Mouse (Mus musculus) splenic B cell, adult 2 months (primary cell): ENCODE measurements around the gene Rnf151.

Experiments used
- DNase-seq: peaks from one replicate; pipeline ENCODE4 v3.0.0-alpha.2; 2011; ENCODE audit warnings: low read depth, low spot score
- H3K27me3 ChIP-seq: 2 replicates; pipeline ENCODE4 v1.6.1; 2012; ENCODE audit warnings: mild to moderate bottlenecking, low read length, moderate library complexity, mixed read lengths; ENCODE audit not compliant: control insufficient read depth, poor library complexity, insufficient read depth, severe bottlenecking
- H3K36me3 ChIP-seq: 2 replicates; pipeline ENCODE4 v1.6.1; 2012; ENCODE audit warnings: mild to moderate bottlenecking, low read length, moderate library complexity, mixed read lengths; ENCODE audit not compliant: control insufficient read depth, poor library complexity, insufficient read depth, severe bottlenecking

Rnf151 gene

DNA sequence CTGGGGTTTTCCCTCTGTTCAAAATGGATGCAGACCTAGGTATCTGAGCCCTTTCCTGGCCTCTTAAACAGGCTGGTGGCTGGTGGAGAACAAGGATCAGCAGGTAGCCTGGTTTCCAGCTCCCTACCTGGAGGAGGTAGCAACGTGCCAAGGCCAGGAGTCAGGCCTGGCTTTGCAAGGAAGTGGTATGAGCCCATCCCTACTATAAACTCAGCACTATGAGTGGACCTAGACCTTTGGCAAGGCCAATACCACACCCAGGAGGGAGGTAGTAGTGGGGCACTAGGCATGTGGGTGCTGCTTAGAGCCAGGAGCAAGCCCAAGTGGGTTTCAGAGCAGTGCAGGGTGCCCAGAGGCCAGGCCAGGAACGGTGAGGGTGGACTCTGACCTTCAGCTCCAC is 18.4 kb downstream of the Rnf151 start:
- Histone ChIP-seq H3K27me3 (no peaks in the 10 kb centered on the region), H3K36me3 (peaks cover 2% of the 10 kb centered on the region)
- no peak for DNase-seq

DNA sequence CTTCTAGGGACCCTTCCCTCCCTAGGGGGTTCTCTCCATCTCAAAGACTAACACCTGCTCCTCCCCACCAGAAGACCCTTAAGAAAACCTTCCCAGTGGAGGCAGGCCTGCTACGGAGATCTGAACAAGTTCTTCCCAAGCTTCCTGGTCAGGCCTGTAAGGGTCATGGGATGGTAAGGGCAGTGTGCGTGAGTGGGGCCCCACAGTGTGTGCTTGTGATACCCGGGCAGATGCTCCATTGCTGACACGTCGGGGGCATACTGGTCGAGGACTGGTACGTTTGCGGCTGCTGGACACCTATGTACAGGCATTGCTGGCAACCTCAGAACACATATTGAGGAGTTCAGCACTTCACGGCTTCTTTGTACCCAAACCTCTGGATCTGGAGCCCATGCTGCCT is 19.1 kb downstream of the Rnf151 start:
- peaks cover 2% of the 10 kb centered on the region for H3K36me3 ChIP-seq
- no peaks in the 10 kb centered on the region for H3K27me3 ChIP-seq
- no peak for DNase-seq

DNA sequence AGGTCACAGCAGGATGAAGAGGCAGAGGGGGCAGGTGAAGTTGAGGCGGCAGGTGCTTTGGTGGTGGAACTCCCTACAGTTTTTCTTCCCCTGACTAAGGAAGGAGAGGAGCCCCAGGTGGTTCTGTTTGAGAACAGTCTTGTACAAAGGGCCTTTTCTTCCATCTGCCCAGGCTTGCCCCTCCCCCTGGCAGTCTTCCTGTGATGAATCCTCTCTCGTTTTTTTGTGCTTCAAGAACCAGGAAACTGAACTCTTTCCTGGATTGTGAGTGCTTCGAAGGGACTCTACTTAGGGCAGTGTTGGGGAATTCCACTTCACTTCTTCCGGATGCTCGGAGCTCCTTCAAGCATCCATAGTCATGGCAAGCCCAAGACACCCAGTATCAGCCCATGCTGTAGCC is 19.9 kb downstream of the Rnf151 start:
- DNase-seq, result no peak
- Histone ChIP-seq H3K27me3 (no peaks in the 10 kb centered on the region), H3K36me3 (peaks cover 2% of the 10 kb centered on the region)

DNA sequence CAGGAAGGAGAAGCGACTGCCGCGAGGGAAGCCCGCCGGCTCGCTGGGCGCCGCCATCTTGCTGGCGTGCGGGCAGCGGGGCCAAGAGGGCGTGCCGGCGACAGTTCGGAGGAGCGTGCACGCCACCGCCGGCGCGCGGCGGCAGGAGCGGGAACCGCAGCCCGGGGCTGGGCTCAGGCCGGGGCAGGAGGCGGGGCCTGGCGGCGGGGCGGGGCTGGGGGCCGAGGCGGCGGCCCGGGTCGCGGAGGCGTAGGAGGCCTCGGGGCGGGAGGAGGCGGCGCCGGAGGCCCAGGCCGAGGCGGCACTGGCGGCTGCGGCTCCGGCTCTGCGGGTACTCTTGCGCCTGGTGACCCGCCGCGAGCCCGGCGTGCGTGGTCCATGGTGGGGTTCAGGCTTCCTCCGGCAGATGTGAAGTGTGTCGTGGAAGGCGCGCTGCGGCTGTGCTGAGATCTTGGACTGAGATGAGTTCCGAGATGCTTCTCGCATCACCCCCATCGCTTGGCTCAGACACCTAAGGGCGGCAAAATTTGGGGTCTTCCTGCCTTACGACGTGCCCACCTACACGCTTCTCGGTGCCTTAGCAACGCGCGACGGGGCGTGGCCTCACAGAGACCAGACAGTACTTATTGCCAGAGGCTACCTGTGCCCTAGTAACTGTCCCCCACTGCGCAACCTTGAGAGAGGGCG is 21.7 kb downstream of the Rnf151 start, which contains the start of the genes Gfer and Noxo1:
TSS of gene Gfer (minus strand) at position 146 of the 687 bp plus-strand sequence.
TSS of gene Noxo1 (plus strand) at position 224 of the 687 bp plus-strand sequence.
- H3K27me3 ChIP-seq, result no peaks in the 10 kb centered on the region
- H3K36me3 ChIP-seq, result no peaks in the 10 kb centered on the region
- DNase-seq, result peak; percentile 87

DNA sequence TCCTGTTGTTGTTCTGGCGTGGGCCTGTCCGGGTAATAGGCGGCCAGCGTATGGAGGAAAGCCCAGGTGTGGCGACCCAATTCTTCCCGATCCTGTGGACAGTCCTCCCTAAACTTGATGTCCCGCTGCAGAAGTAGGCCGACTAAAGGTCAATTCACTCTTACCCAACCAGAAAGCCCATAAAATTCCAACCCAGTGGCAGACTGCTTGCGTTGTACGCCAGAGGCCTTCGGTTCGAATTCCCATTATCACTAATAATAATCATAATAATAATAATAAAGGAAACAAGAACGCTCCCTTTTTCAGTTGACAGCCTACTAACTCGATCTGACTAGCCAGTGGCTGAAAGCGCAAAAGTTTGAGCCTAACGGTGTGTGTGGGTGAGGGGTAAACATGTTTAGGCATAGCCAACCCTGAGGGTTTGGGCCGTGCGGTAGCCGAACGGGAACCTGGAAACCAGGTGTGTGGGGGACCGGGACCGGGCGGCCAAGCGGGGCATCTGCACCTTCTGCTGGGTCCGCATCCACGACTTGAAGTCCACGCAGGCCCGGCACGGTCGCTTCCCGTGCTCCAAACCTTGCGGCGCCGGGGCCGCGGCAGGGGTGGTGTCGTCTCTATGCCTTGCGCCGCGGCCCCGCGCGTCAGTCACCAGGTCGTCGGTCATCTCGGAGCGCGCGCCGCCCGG is 22.4 kb downstream of the Rnf151 start:
- DNase-seq, result no peak
- H3K27me3 ChIP-seq, result no peaks in the 10 kb centered on the region
- no peaks in the 10 kb centered on the region for H3K36me3 ChIP-seq

DNA sequence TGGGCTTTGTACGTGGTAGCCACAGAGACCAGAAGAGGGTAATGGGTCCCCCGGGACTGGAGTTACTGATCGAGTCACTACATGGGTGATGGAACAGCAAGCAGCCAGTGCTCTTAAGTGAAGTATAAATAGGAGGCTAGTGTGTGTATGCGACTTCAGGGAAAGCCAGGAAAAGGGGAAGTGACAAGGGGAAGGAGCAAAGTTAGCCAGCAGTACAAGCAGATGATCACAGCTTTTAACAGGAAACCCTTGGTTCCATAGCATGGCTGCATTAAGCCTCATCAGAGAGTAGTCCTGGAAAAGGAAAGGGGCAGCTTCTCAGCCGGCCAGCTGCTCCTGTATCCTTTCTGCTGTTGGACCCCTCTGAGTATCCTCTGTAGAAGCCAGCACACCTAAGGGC is 25.5 kb downstream of the Rnf151 start:
- no peaks in the 10 kb centered on the region; the same call in 1 of the 2 replicates for H3K36me3 ChIP-seq
- no peaks in the 10 kb centered on the region; the same call in 1 of the 2 replicates for H3K27me3 ChIP-seq
- no peak for DNase-seq

DNA sequence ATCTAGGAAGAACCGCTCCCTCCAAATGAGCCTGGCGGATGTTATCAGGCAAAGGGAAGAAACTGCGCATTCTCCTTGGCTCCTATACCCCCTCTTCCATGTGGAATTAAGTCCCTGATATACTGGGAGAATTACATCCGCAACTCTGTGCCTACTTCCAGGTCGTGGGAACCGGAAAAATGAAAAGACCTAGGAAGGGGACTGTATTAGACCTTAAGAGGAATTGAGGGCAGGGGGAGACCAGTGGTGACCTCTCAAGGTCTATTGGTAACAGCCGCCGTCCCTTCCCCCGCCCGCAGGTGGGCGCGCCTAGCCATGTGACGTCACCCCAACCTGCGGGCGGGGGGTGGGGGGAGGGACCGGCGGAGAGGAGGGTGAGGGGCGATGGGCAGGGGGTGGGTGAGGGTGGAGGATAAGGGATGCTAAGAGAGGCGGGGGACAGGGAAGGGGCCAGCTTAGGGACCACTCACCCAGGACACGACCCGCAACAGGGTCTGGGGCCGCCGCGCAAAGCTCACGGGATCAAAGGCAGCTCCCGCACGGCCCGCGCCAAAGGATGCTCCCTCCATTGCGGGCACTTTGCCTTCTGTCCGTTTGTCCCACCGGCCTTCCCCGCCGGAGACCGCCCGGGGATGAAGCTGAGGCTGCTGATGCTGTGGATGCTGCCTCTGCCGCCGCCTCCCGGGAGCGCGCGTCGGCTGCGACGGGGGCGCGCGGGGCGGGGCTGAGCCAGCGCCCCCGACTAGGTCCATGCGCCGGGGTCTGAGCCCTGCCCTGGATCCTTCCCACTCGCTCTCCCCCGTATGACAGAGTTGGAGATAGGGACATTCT is 28.4 kb downstream of the Rnf151 start, which contains the start of gene Syngr3:
TSS of gene Syngr3 (minus strand) at position 705 of the 831 bp plus-strand sequence.
- Histone ChIP-seq H3K36me3 (no peaks in the 10 kb centered on the region; the same call in 1 of the 2 replicates), H3K27me3 (no peaks in the 10 kb centered on the region; the same call in 1 of the 2 replicates)
- DNase-seq, result no peak

DNA sequence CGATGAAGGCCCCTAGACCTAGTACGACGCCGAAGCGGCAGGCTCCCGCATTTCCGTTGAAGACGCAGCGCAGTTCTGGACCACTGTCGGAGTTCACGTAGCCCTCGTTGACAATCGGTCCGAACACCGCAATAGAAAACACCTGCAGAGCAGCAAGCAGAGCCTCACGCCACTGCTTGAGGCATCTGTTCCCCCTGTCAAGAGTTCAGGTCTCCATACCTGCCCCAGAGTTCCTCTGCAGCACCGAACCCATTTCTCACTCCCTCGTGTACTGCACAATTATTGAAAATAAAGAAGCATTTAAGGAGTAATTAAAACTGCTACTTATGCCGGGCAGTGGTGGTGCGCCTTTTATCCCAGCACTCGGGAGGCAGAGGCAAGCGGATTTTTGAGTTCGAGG is 30.3 kb downstream of the Rnf151 start:
- no peak for DNase-seq
- no peaks in the 10 kb centered on the region; the same call in 1 of the 2 replicates for H3K27me3 ChIP-seq
- no peaks in the 10 kb centered on the region; the same call in 1 of the 2 replicates for H3K36me3 ChIP-seq

DNA sequence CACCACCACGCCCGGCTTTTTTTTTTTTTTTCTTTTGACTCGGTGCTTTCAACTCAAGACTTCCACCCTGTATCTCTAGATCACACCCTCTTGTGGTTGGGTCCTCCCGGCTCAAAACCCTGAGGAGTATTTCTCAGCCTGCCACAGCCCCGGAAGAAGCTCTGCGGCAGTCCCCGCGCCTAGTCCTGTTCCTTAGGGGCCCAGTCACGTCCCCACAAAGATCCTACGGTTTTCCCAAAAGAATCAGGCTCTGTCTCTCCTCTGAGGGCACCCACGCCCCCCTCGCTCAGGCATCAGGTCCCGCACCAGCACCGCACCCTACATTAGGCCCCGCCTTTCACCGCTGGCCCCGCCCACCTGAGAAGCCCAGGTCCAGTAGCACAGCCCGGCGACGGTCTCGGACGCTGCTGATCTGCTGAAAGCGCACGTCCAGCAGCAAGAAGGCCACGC is 30.7 kb downstream of the Rnf151 start:
- H3K36me3 ChIP-seq, result no peaks in the 10 kb centered on the region; the same call in 1 of the 2 replicates
- DNase-seq, result peak; percentile 68

DNA sequence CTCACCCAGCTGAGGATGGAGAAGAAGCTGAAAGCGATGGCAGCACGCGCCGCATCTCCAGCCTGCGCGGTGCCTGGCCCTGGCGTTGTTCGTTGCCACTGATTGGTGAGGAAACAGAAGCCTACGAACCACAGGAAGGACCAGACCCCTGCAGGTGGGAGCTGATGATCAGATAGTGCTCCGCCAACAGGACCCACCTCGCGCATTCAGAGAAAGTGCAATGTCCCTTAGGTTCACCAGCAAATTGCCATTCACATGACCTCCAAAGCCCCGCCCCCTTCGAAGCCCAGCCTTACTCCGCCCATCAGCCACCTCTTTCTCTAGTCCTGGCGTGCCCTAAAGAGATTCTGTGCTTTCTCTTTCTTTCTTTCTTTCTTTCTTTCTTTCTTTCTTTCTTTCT is 31.3 kb downstream of the Rnf151 start:
- no peaks in the 10 kb centered on the region; the same call in 1 of the 2 replicates for H3K36me3 ChIP-seq
- no peaks in the 10 kb centered on the region; the same call in 1 of the 2 replicates for H3K27me3 ChIP-seq
- DNase-seq, result peak; percentile 78

More for the DNA sequence above, 30.7 kb downstream of the Rnf151 start:
- no peaks in the 10 kb centered on the region; the same call in 1 of the 2 replicates for H3K27me3 ChIP-seq

DNA sequence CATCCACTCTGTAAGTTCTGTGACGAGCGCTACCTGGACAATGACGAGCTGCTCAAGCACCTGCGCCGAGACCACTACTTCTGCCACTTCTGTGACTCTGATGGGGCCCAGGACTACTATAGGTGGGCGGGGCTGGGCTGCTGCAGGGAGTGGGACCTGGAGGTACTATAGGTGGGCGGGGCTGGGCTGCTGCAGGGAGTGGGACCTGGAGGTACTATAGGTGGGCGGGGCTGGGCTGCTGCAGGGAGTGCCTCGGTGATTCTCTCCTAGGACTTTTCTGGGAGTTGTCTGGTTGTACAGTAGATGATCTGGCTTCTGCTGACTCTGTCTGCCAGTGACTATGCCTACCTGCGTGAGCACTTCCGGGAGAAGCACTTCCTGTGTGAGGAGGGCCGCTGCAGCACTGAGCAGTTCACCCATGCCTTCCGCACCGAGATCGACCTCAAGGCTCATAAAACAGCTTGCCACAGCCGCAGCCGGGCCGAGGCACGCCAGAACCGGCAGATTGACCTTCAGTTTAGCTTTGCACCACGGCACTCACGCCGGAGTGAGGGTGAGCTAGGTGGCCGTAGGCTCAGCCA is 40.3 kb downstream of the Rnf151 start:
- Histone ChIP-seq H3K27me3 (no peaks in the 10 kb centered on the region), H3K36me3 (peaks cover 4% of the 10 kb centered on the region)
- no peak for DNase-seq

DNA sequence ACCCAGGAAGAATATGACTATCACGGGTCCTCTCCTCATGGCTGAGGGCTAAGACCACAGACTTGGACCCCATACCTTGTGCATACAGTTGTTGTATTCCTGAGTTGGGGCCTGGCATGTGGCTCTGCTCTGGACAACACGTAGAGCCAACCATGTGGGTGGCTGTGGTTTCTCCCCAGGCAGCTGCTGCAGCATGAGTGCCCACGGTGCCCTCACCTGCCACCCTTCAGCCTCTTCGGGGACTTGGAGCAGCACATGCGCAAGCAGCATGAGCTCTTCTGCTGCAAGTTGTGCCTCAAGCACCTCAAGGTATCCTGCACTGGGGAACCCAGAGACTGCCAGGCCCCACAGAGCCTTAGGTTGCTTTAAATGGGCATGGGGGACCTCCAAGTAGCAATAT is 41.0 kb downstream of the Rnf151 start:
- no peaks in the 10 kb centered on the region for H3K27me3 ChIP-seq
- peaks cover 4% of the 10 kb centered on the region for H3K36me3 ChIP-seq
- no peak for DNase-seq

DNA sequence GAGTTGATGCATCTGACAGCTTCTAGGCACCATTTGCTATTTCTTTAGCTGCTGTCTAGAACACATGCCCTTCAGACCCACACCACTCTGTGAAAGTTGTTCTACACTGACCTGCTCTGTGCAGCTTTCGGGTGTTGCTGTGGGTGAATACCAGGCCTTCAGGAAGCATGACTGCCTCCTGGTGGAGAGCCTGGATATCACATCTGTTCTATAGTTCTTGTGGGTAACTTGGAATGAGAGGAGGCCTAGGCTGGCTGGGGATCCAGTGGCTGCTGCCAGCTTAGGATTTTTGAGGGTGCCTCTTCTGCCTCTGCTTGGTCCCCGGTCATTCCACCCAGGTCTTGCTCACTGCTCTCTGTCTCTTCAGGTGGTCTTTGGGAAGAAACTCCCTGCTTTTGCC is 41.7 kb downstream of the Rnf151 start:
- DNase-seq, result peak; percentile 85
- Histone ChIP-seq H3K36me3 (peaks cover 4% of the 10 kb centered on the region), H3K27me3 (no peaks in the 10 kb centered on the region)

DNA sequence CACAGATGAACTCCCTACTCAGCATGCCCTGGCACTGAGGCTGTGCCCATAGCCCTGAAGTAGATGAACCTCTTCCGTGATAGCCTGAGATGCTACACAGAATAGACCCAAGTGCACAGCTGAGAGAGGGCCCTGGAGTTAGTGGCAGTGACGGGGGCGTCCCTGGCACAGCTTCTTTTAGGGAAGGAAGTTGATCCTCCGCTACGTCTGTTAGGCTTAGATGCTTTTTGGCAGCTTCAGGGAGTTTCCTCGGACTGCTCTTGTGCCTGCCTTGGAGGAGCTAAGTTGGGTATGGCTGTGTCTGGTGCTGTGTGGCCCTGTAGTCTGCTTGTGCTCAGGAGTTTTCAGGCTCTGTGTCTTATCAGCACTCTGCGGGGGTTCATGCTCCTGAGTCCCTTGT is 43.6 kb downstream of the Rnf151 start:
- no peak for DNase-seq
- Histone ChIP-seq H3K36me3 (no peaks in the 10 kb centered on the region; the same call in none of the 2 replicates), H3K27me3 (no peaks in the 10 kb centered on the region)
